Mouse (Mus musculus) thymus, adult 2 months (tissue): ENCODE data around the gene Ispd.

Source experiments
- CTCF ChIP-seq: fragments of 200-500 bp; IDR thresholded peaks from 2 replicates; pipeline ENCODE4 v1.5.1; 2012; ENCODE audit warnings: mild to moderate bottlenecking, control low read depth, low read length, moderate library complexity, borderline replicate concordance; ENCODE audit not compliant: control insufficient read depth, poor library complexity, insufficient read depth; ENCODE audit errors: extremely low read depth
- POLR2A ChIP-seq: fragments of 200-500 bp; IDR thresholded peaks from 2 replicates; pipeline ENCODE4 v1.6.1; 2012; ENCODE audit warnings: mild to moderate bottlenecking, low read length, control low read depth, moderate library complexity; ENCODE audit not compliant: control insufficient read depth, poor library complexity, insufficient read depth; ENCODE audit errors: extremely low read depth

DNA sequence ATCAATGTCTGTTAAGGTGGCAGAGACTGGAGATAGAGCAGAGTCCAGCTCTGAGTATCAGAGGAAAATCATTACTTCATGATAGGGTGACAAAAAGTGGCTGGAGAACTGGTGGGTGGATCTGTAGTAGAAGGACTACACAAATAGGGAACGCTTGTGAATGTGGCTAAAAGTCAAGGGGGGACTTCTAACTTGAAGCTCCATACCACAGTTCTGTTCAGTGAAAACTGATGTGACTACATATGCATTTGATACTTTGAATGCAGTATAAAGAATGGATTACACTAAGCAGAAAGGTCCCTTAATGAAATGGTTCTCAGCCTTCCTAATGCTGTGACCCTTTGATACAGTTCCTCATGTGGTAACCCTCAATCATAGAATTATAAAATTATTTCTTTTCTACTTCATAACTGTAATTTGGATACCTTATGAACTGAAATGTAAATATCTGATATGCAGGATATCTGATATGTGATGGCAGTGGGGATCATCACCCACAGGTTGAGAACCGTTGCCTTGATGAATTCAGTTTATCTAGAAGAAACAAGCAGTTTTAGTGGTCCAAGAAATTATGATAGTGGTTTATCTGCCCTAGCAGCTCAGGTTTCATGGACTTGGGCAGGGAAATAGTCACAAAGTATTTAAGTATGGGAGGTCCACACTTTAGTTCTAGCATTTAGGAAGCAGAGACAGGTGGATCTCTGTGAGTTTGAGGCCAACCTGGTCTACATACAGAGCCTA, 152.1 kb downstream of the Ispd start:
- no peak for TF ChIP-seq POLR2A
- no peak for TF ChIP-seq CTCF
